Mouse (Mus musculus) kidney, adult 2 months (tissue): Measurements from ENCODE around the gene Max. TPM values are rescaled to one million over a fixed set of nuclear protein-coding genes. Genes with fewer than 3 reads are reported as not detected.

ENCODE experiments used
- DNase-seq: peaks from one replicate; pipeline ENCODE4 v3.0.0; 2021
- H3K27ac ChIP-seq: fragments of 200-500 bp; 2 replicates; pipeline ENCODE4 v1.5.1; 2012; ENCODE audit warnings: low read depth, low read length, control low read depth, inconsistent platforms; ENCODE audit not compliant: insufficient read depth
- H3K27me3 ChIP-seq: fragments of 200-500 bp; replicated peaks from 2 replicates; pipeline ENCODE4 v1.6.1; 2012; ENCODE audit warnings: mild to moderate bottlenecking, moderate library complexity, low read length, inconsistent platforms; ENCODE audit not compliant: control insufficient read depth, insufficient read depth
- H3K36me3 ChIP-seq: fragments of 200-500 bp; 2 replicates; pipeline ENCODE4 v1.6.1; 2012; ENCODE audit warnings: mild to moderate bottlenecking, moderate library complexity, low read length, inconsistent platforms; ENCODE audit not compliant: control insufficient read depth, insufficient read depth
- H3K4me1 ChIP-seq: fragments of 200-500 bp; 2 replicates; pipeline ENCODE4 v1.6.1; 2011; ENCODE audit warnings: low read length; ENCODE audit not compliant: control insufficient read depth, insufficient read depth
- H3K4me3 ChIP-seq: fragments of 200-500 bp; 2 replicates; pipeline ENCODE4 v1.5.1; 2011; ENCODE audit warnings: mild to moderate bottlenecking, low read depth, low read length, control low read depth; ENCODE audit not compliant: insufficient read depth
- CTCF ChIP-seq: fragments of 200-500 bp; conservative IDR thresholded peaks from 2 replicates; pipeline ENCODE4 v1.5.1; 2011; ENCODE audit warnings: low read depth, mild to moderate bottlenecking, control low read depth, low read length, moderate library complexity, mixed read lengths; ENCODE audit not compliant: insufficient read depth, insufficient read length
- POLR2A ChIP-seq: fragments of 200-500 bp; IDR thresholded peaks from one replicate; pipeline ENCODE4 v1.6.1; 2011; ENCODE audit warnings: low read depth, low read length, control low read depth
- WGBS: fragments of 180-500 bp; shearing (Covaris S2); methylation state at CpG from one replicate; pipeline ENCODE4 v1.1.7; 2018; 5-methylcytosine and 5-hydroxymethylcytosine counted together
- polyA plus RNA-seq: library from polyadenylated mRNA; depleted of rRNA; stranded (reverse); fragments of >200 nt; gene quantifications from 2 replicates; pipeline ENCODE4 v1.2.3, GENCODE M21; 2012

Max gene
- polyA plus RNA-seq, 1 experiment = 33.8 TPM

DNA sequence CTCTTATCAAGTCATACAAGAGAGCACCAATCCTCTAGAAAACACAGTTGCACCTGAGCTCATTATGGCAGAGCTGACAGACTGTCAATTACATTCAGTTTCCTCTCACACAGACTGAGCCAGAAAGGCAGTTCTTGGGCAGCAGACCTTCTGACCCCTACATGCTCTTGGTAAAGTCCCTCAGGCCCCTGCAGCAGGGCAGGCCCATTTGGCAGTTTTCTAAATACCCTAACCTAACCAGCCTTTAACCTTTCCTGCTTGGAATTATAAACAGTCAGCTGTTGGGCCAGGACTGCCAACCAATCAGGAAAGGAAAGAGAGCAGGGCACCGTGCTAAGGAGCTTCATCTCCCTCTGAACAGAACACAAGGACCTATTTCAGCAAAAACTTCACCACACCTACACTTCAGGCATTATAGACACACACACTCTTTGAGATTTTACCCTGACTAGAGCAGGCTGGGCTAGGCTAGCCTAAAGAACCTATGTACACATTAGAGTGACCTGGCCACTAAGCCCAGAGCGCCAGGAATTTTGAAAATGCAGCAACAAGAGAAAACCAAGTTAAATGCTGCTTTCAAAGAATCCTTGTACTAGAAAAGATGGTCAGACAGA is 8.1 kb downstream of the Max start:
- Histone ChIP-seq H3K36me3 (peaks cover 6% of the 10 kb centered on the region), H3K4me1 (peaks cover 30% of the 10 kb centered on the region), H3K27ac (peak overlapping the region; percentile 61), H3K4me3 (no peak overlapping the region), H3K27me3 (no peaks in the 10 kb centered on the region)
- WGBS = 50% methylated on average over 2 of the region's 2 CpGs
- TF ChIP-seq CTCF (no peak), POLR2A (no peak)
- peak; percentile 67 for DNase-seq

DNA sequence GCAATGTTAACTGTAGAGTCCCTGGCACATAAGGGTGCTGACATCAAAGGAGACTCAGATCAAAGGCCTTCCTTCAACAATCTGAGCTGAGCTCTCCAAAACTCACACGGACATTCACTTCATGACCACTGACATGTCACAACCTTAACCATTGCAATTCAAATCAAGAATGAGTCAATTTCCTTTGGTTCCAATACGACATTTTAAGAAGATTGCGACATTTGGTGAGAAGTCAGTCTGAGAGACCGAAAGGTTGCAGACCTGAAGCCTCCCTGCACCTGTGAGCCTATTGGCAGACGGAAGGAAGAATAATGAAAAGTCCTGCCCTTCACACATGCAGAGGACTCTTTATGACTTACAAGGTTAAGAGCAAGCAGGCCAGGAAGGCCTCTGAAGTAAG is 11.7 kb downstream of the Max start:
- WGBS = 85% methylated on average over 5 of the region's 5 CpGs
- Histone ChIP-seq H3K4me1 (peaks cover 20% of the 10 kb centered on the region), H3K27ac (no peak overlapping the region), H3K4me3 (no peak overlapping the region), H3K27me3 (no peaks in the 10 kb centered on the region), H3K36me3 (peaks cover 6% of the 10 kb centered on the region)
- TF ChIP-seq POLR2A = no peak
- TF ChIP-seq CTCF = no peak
- DNase-seq = no peak

DNA sequence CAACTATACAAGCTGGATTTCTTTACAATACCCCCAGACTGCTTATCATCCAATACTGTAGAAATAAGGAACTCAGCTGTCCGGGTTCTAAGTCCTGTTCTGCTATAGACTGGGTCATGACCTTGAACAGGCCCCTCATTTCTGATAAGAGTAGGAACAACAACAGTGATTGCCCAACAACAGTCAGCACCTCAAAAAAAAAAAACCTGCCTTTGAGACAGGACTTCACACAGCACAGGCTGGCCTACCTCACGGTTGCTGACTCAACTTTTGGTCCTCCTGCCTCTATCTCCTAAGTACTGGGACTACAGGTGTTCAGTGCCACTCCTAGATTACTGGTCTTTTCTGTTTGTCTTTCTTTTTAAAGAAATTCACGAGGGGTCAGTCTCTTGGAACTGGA is 13.2 kb downstream of the Max start:
- Histone ChIP-seq H3K27ac (no peak overlapping the region), H3K36me3 (peaks cover 6% of the 10 kb centered on the region)
- TF ChIP-seq CTCF (no peak), POLR2A (no peak)

DNA sequence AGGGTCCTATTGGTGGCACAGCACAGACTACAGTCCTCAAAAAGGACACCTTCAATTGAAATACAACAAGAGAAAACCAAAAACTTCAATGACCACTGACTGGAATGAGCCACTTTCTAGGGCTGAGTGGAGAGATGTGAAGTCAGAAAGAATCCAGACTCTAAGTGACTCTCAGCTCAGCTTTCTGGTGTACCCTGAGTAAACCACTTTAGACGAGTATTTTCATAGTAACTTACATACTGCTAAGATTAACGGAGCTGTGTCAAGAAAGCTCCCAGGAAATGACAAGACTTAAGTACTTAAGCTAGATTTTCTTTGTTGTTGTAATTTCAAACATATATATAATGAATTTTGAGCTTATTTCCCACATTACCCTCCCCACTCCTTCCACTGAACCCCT is 13.8 kb downstream of the Max start:
- no peak for TF ChIP-seq POLR2A
- no peak for TF ChIP-seq CTCF
- H3K27me3 ChIP-seq = no peaks in the 10 kb centered on the region
- H3K36me3 ChIP-seq = peaks cover 6% of the 10 kb centered on the region
- DNase-seq = no peak
- H3K4me1 ChIP-seq = 0 out of 2 replicates have a peak, but pooled peaks cover 2% of the 10 kb centered on the region
- 91% methylated on average over 2 of the region's 2 CpGs for WGBS
- no peak overlapping the region for H3K4me3 ChIP-seq
- H3K27ac ChIP-seq = no peak overlapping the region

More for the DNA sequence above, 13.2 kb downstream of the Max start:
- Histone ChIP-seq H3K4me1 (peaks cover 7% of the 10 kb centered on the region; the same call in 1 of the 2 replicates), H3K27me3 (no peaks in the 10 kb centered on the region), H3K4me3 (no peak overlapping the region)
- 75% methylated on average over 3 of the region's 3 CpGs for WGBS
- no peak for DNase-seq

DNA sequence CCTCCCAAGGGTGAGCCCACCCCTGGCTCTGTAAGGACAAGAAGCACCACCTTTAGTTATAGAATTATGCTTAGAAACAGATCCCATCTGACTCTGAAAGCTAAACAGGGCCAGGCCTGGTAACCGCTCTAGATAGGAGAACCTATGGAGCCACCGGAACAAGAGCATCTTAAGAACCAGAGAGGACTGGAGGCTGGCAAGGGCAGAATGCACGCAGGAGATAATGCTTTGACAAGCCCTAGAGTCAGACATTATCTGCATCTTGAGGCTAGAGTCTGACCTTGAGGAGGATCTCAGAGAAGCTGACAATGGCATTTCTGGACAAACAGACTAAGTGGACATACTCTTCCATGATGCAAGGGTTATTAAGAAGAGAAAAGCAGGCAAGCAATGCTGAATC is 14.5 kb downstream of the Max start:
- Histone ChIP-seq H3K4me3 (no peak overlapping the region), H3K27me3 (no peaks in the 10 kb centered on the region), H3K4me1 (0 out of 2 replicates have a peak, but pooled peaks cover 2% of the 10 kb centered on the region), H3K36me3 (peaks cover 5% of the 10 kb centered on the region), H3K27ac (no peak overlapping the region)
- no peak for TF ChIP-seq CTCF
- TF ChIP-seq POLR2A = no peak
- DNase-seq = no peak
- 95% methylated on average over 3 of the region's 3 CpGs for WGBS

DNA sequence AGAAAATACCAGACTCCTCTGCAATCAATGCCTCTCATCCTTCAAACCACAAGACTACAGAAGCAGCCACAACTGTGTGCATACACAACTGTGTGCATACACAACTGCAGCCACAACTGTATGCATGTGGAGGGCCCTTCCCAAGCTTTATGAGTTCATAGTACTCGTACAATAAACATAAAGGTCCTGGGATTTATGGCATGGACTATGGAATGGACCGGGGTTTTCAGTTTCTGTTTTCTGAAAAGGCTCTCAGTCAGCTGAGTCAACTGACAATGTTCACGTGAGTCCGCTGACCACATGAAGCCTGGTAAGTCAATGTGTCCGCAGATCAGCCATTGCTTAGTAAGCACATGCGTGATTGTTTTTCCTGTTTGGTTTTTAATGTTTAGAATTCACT is 18.5 kb downstream of the Max start:
- H3K27ac ChIP-seq = no peak overlapping the region; the same call in 1 of the 2 replicates
- 70% methylated on average over 6 of the region's 6 CpGs for WGBS
- peak; percentile 36 for DNase-seq

DNA sequence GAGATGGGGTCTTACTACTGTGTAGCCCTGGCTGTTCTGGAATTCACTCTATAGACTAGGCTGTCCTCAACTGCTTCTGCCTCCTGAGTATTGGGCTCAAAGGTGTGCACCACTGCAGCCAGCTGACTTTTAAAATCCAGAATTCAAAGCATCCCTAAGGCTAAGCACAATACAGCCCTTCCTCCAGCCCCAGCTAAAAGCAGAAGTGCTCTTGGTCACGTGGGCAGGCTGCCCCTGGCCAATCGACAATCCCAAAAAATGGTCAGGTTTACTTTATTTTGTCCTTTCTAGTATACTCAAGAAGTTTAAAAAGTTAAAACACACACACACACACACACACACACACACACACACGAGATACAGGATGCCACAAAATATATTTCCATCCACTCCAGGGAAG is 19.0 kb downstream of the Max start:
- 67% methylated on average over 3 of the region's 3 CpGs for WGBS
- TF ChIP-seq POLR2A (no peak), CTCF (no peak)
- Histone ChIP-seq H3K4me1 (0 out of 2 replicates have a peak, but pooled peaks cover 2% of the 10 kb centered on the region), H3K36me3 (peaks cover 2% of the 10 kb centered on the region; the same call in 1 of the 2 replicates), H3K27me3 (no peaks in the 10 kb centered on the region), H3K4me3 (no peak overlapping the region), H3K27ac (no peak overlapping the region)
- no peak for DNase-seq

More for the DNA sequence above, 18.5 kb downstream of the Max start:
- no peaks in the 10 kb centered on the region for H3K27me3 ChIP-seq
- no peak overlapping the region for H3K4me3 ChIP-seq
- TF ChIP-seq POLR2A (no peak), CTCF (no peak)
- peaks cover 2% of the 10 kb centered on the region; the same call in 1 of the 2 replicates for H3K36me3 ChIP-seq
- 0 out of 2 replicates have a peak, but pooled peaks cover 2% of the 10 kb centered on the region for H3K4me1 ChIP-seq
